17 mouse cellular contexts compared by ENCODE assay signal in genomic region chr2:65223012-65223411, GRCm38 (mm10). TPM values are rescaled to one million over a fixed set of nuclear protein-coding genes. Genes with fewer than 3 reads are reported as not detected.
DNase-seq lines count a peak whose midpoint lies in the region; TF ChIP-seq lines count a peak whose summit lies in the region.
"Had no signal": no experiment of that assay in that cellular context is flagged by ENCODE, and none has a peak within 500 bp of the region (broad histone marks: within the 10 kb centered on the region; RNA-seq: fewer than 3 reads in every experiment).

No protein-coding gene starts in this region.

- TF ChIP-seq POLR2A in brain, embryonic 14.5 days (IDR thresholded peaks at IDR 0.05; ENCODE audit: borderline replicate concordance, extremely low read depth, insufficient read depth, insufficient read length, poor library complexity, severe bottlenecking), result no peak

- peak overlapping the region; percentile 23; the same call in 1 of the 2 replicates for H3K27ac ChIP-seq in layer of hippocampus, adult 2 months
- H3K27ac ChIP-seq: embryonic facial prominence, embryonic 12.5 days; forebrain, embryonic 12.5 days; left cerebral cortex, adult 2 months; neural tube, embryonic 15.5 days; stomach, embryonic 15.5 days had no signal

- no peak for TF ChIP-seq CTCF in layer of hippocampus, adult 2 months (conservative IDR thresholded peaks at IDR 0.05)
- no peak for TF ChIP-seq CTCF in brain, embryonic 14.5 days (IDR thresholded peaks at IDR 0.05; ENCODE audit: borderline replicate concordance, extremely low read depth, insufficient read depth, insufficient read length)

- intact Hi-C loops in gastrocnemius, postnatal 14 days (cut with DNase I; ENCODE audit: low total_unique reads), result no loop called here

- no peak overlapping the region for H3K4me3 ChIP-seq in layer of hippocampus, adult 2 months
- H3K4me3 ChIP-seq: embryonic facial prominence, embryonic 12.5 days; forebrain, embryonic 12.5 days; left cerebral cortex, adult 2 months; neural tube, embryonic 15.5 days; stomach, embryonic 15.5 days had no signal

- peak; percentile 9 for DNase-seq in gastrocnemius, postnatal 14 days
- DNase-seq in gastrocnemius, postnatal 25 days, result no peak
- no peak for DNase-seq in layer of hippocampus, adult 2 months (ENCODE audit: low spot score in 2 of 2)
- no peak for DNase-seq in layer of hippocampus, adult 9-10 months (ENCODE audit: low spot score)
- peak; percentile 84 for DNase-seq in Muller cell, postnatal 12 days (ENCODE audit: inconsistent ontology term)
- DNase-seq in brain, embryonic 14.5 days (ENCODE audit: low read depth), result peak; percentile 14
- DNase-seq in lung, postnatal 4 days, result no peak
- no peak for DNase-seq in urinary bladder, postnatal 14 days (ENCODE audit: low spot score)
- DNase-seq: gastrocnemius, postnatal 36 days; kidney, adult 18-20 months; liver; lung, postnatal 10 days had no signal

RNA-seq across cellular contexts. Expression of gene Cobll1, which starts 16.2 kb away (rescaled TPM):
- total RNA-seq in gastrocnemius, postnatal 14 days (2021), result 1 to 10 TPM; 6.3 to 6.4 TPM
- 1 to 10 TPM; 3.9 to 4.8 TPM for total RNA-seq in gastrocnemius, postnatal 25 days (2021)
- 1 to 10 TPM; 6.8 to 8.5 TPM for total RNA-seq in layer of hippocampus, adult 2 months (2021)
- 3.1 and 4.4 TPM in 2 replicates for polyA plus RNA-seq in brain, embryonic 14.5 days (2012; rRNA removed)

Comparison
In these comparisons a context has a peak if more than half of its experiments do, and no peak if none do; other contexts are left out.
1. DNase-seq: peak in gastrocnemius, postnatal 14 days (single experiment), Muller cell, postnatal 12 days (single experiment) and brain, embryonic 14.5 days (single experiment); none in gastrocnemius, postnatal 25 days (single experiment), layer of hippocampus, adult 2 months (0 of 2), layer of hippocampus, adult 9-10 months (single experiment), lung, postnatal 4 days (0 of 2) and urinary bladder, postnatal 14 days (single experiment).